Mouse (Mus musculus) granulocyte monocyte progenitor cell, adult 5-6 weeks (primary cell): ENCODE measurements around the gene Fryl. TPM values are rescaled to one million over a fixed set of nuclear protein-coding genes. Genes with fewer than 3 reads are reported as not detected.
A peak's percentile ranks its signal among the peaks of the same experiment; 100 is the strongest.
"Not testable (repeated sequence)": the region's sequence is repeated elsewhere in the genome, so short reads cannot be mapped to it uniquely, and the experiment has no call there.

ENCODE experiments used
- ATAC-seq: replicated peaks from 2 replicates; pipeline ENCODE4 v1.8.0; 2016; ENCODE audit warnings: mild to moderate bottlenecking, moderate TSS enrichment, inconsistent platforms; ENCODE audit not compliant: poor library complexity, severe bottlenecking
- total RNA-seq, 2 experiments: library from RNA; stranded (forward) in 1 of 2; stranded (reverse) in 1 of 2; fragments of 200-712, 200-1000 nt in 1 of 2; fragments of >200 nt in 1 of 2; fragmentation: Nextera tagmentation in 1 of 2; gene quantifications; 2 replicates each; pipeline ENCODE4 v1.2.3; 2014 to 2017

Fryl gene
- total RNA-seq, 2 experiments from 2014 or later: 64.8 to 87.8 TPM

GRCm38 (mm10) chr5:73053933-73054332 is 202.5 kb downstream of the Fryl start:
- no peak for ATAC-seq

- ATAC-seq: no peak
Measured at GRCm38 (mm10) chr5:73047651-73048245, 208.7 kb downstream of the Fryl start.

GRCm38 (mm10) chr5:73044055-73044454 is 212.4 kb downstream of the Fryl start:
- ATAC-seq: no peak

GRCm38 (mm10) chr5:73032481-73032880 is 223.9 kb downstream of the Fryl start:
- no peak for ATAC-seq

GRCm38 (mm10) chr5:73028646-73029045 is 227.8 kb downstream of the Fryl start:
- no peak for ATAC-seq

GRCm38 (mm10) chr5:73023801-73024200 is 232.6 kb downstream of the Fryl start:
- ATAC-seq: no peak

- no peak for ATAC-seq
Measured at GRCm38 (mm10) chr5:73014745-73015144, 241.7 kb downstream of the Fryl start.

- peak; percentile 62 for ATAC-seq
Measured at GRCm38 (mm10) chr5:73013611-73014287, 242.7 kb downstream of the Fryl start.

- not testable (repeated sequence) for ATAC-seq
Measured at GRCm38 (mm10) chr5:73012884-73013610, 243.4 kb downstream of the Fryl start.

GRCm38 (mm10) chr5:73011806-73012205 is 244.6 kb downstream of the Fryl start:
- 0 out of 2 replicates have a peak, but pooled peaks have one; percentile 9 for ATAC-seq

- ATAC-seq: peak; percentile 75
Measured at GRCm38 (mm10) chr5:73008230-73008629, 248.2 kb downstream of the Fryl start.

GRCm38 (mm10) chr5:73007582-73007959 is 248.8 kb downstream of the Fryl start:
- ATAC-seq: no peak

GRCm38 (mm10) chr5:73006784-73007581 is 249.4 kb downstream of the Fryl start, which contains the start of gene Slc10a4:
Gene Slc10a4 (plus strand): TSS chr5:73006883.
- ATAC-seq: peak; percentile 54

GRCm38 (mm10) chr5:73004046-73004445 is 252.4 kb downstream of the Fryl start:
- ATAC-seq: no peak

GRCm38 (mm10) chr5:72998546-72998945 is 257.9 kb downstream of the Fryl start:
- not testable (repeated sequence) for ATAC-seq

GRCm38 (mm10) chr5:72995379-72995778 is 261.0 kb downstream of the Fryl start:
- no peak for ATAC-seq

GRCm38 (mm10) chr5:72994928-72995327 is 261.5 kb downstream of the Fryl start:
- no peak for ATAC-seq

GRCm38 (mm10) chr5:72994424-72994823 is 262.0 kb downstream of the Fryl start:
- no peak for ATAC-seq

- ATAC-seq: no peak
Measured at GRCm38 (mm10) chr5:72992474-72992873, 263.9 kb downstream of the Fryl start.

GRCm38 (mm10) chr5:72989756-72990155 is 266.7 kb downstream of the Fryl start:
- no peak for ATAC-seq
